Mouse (Mus musculus): ENCODE results near the gene Ldha.

Gene Ldha

GRCm38 (mm10) chr7:46838104-46838671 is 3.1 kb upstream of the Ldha start:
- DNase-seq: peak; percentile 59

- peak; percentile 81 for DNase-seq
These were observed 2.4 kb upstream of the Ldha start for GRCm38 (mm10) chr7:46838891-46839302.

GRCm38 (mm10) chr7:46839446-46839845 is 1.8 kb upstream of the Ldha start:
- DNase-seq: peak; percentile 74

GRCm38 (mm10) chr7:46839861-46840260 is 1.4 kb upstream of the Ldha start:
- DNase-seq: no peak

- DNase-seq: no peak
These were observed 949 bp upstream of the Ldha start for GRCm38 (mm10) chr7:46840326-46840725.

- no peak for DNase-seq
These were observed 1.0 kb downstream of the Ldha start for GRCm38 (mm10) chr7:46842278-46842677.

- DNase-seq: no peak
These were observed 2.3 kb downstream of the Ldha start for GRCm38 (mm10) chr7:46843576-46843975.

- peak; percentile 94 for DNase-seq
These were observed 4.1 kb downstream of the Ldha start for GRCm38 (mm10) chr7:46845211-46845977.

- no peak for DNase-seq
These were observed 4.8 kb downstream of the Ldha start for GRCm38 (mm10) chr7:46845978-46846485.

GRCm38 (mm10) chr7:46846486-46847244 is 5.4 kb downstream of the Ldha start:
- DNase-seq: peak; percentile 70

GRCm38 (mm10) chr7:46849287-46849686 is 8.0 kb downstream of the Ldha start:
- no peak for DNase-seq

- no peak for DNase-seq
These were observed 9.8 kb downstream of the Ldha start for GRCm38 (mm10) chr7:46851026-46851425.

- DNase-seq: no peak
These were observed 11.4 kb downstream of the Ldha start for GRCm38 (mm10) chr7:46852666-46853065.

GRCm38 (mm10) chr7:46853365-46853764 is 12.1 kb downstream of the Ldha start:
- DNase-seq: no peak

- DNase-seq: no peak
These were observed 14.7 kb downstream of the Ldha start for GRCm38 (mm10) chr7:46855866-46856560.

- no peak for DNase-seq
These were observed 16.2 kb downstream of the Ldha start for GRCm38 (mm10) chr7:46857436-46857835.

GRCm38 (mm10) chr7:46859031-46859430 is 17.8 kb downstream of the Ldha start:
- DNase-seq: no peak

GRCm38 (mm10) chr7:46860996-46861395 is 19.7 kb downstream of the Ldha start, which contains the start of gene Ldhc:
Gene Ldhc, plus strand, starts transcription at chr7:46861203.
- DNase-seq: no peak

GRCm38 (mm10) chr7:46871988-46872387 is 30.7 kb downstream of the Ldha start:
- no peak for DNase-seq

GRCm38 (mm10) chr7:46876841-46877240 is 35.6 kb downstream of the Ldha start:
- DNase-seq: no peak

- no peak for DNase-seq
These were observed 36.0 kb downstream of the Ldha start for GRCm38 (mm10) chr7:46877255-46877654.

GRCm38 (mm10) chr7:46879851-46880250 is 38.6 kb downstream of the Ldha start:
- DNase-seq: no peak

GRCm38 (mm10) chr7:46880992-46881391 is 39.7 kb downstream of the Ldha start:
- DNase-seq: no peak
